Mouse (Mus musculus) neural tube, embryonic 14.5 days (tissue): ENCODE data around the gene Lacc1. TPM values are rescaled to one million over a fixed set of nuclear protein-coding genes. Genes with fewer than 3 reads are reported as not detected.
A peak's percentile ranks its signal among the peaks of the same experiment; 100 is the strongest.
"Not testable (repeated sequence)": the region's sequence is repeated elsewhere in the genome, so short reads cannot be mapped to it uniquely, and the experiment has no call there.

ENCODE experiments used
- ATAC-seq: fragments of 200-750 bp; cut with Nextera tagmentation; 2 replicates; pipeline ENCODE4 v1.8.0; 2017; ENCODE audit warnings: low read depth, mild to moderate bottlenecking, moderate TSS enrichment, moderate library complexity
- H3K27ac ChIP-seq: fragments of 300-500 bp; sonication (generic); 2 replicates; pipeline ENCODE4 v1.5.1; 2014; ENCODE audit warnings: low read depth, mild to moderate bottlenecking, control low read depth, low read length, moderate library complexity, mixed read lengths
- H3K27me3 ChIP-seq: fragments of 300-500 bp; sonication (generic); 2 replicates; pipeline ENCODE4 v1.6.1; 2014; ENCODE audit warnings: low read length; ENCODE audit not compliant: control insufficient read depth, insufficient read depth
- H3K36me3 ChIP-seq: fragments of 300-500 bp; sonication (generic); 2 replicates; pipeline ENCODE4 v1.6.1; 2014; ENCODE audit warnings: low read length, mixed read lengths; ENCODE audit not compliant: control insufficient read depth, insufficient read depth
- H3K4me1 ChIP-seq: fragments of 300-500 bp; sonication (generic); 2 replicates; pipeline ENCODE4 v1.6.1; 2014; ENCODE audit warnings: low read length; ENCODE audit not compliant: control insufficient read depth, insufficient read depth
- H3K4me2 ChIP-seq: fragments of 300-500 bp; sonication (generic); 2 replicates; pipeline ENCODE4 v1.6.1; 2014; ENCODE audit warnings: mild to moderate bottlenecking, low read depth, low read length, control low read depth
- H3K4me3 ChIP-seq: fragments of 300-500 bp; sonication (generic); 2 replicates; pipeline ENCODE4 v1.5.1; 2014; ENCODE audit warnings: low read depth, low read length, control low read depth, mixed read lengths
- H3K9ac ChIP-seq: fragments of 300-500 bp; sonication (generic); replicated peaks from 2 replicates; pipeline ENCODE4 v1.6.1; 2014; ENCODE audit warnings: low read depth, mild to moderate bottlenecking, control low read depth, low read length, mixed read lengths
- H3K9me3 ChIP-seq: fragments of 300-500 bp; sonication (generic); 2 replicates; pipeline ENCODE4 v1.6.1; 2016; ENCODE audit warnings: low read length; ENCODE audit not compliant: control insufficient read depth
- WGBS: fragments of 180-500 bp; shearing (Covaris S2); extraction: QIAGEN DNeasy Blood & Tissue Kit; methylation state at CpG from one replicate; pipeline ENCODE4 v1.1.7; 2014; 5-methylcytosine and 5-hydroxymethylcytosine counted together
- polyA plus RNA-seq: library from polyadenylated mRNA; unstranded; fragments of >200 nt; fragmentation: Nextera tagmentation; extraction: Ambion mirVana; gene quantifications from 2 replicates; pipeline ENCODE4 v1.2.1, GENCODE M21; 2014

Lacc1 gene
- polyA plus RNA-seq, 1 experiment from 2014 or later: 1.1 TPM

GRCm38 (mm10) chr14:77033391-77033790 lies 3.3 kb downstream of the Lacc1 start:
- no peak overlapping the region for H3K4me3 ChIP-seq
- no peak overlapping the region for H3K4me2 ChIP-seq
- no peak for ATAC-seq
- no peaks in the 10 kb centered on the region for H3K36me3 ChIP-seq
- H3K9ac ChIP-seq: no peak overlapping the region
- WGBS: 90% methylated on average over 3 of the region's 3 CpGs
- no peaks in the 10 kb centered on the region for H3K27me3 ChIP-seq
- H3K9me3 ChIP-seq: no peaks in the 10 kb centered on the region
- H3K4me1 ChIP-seq: 0 out of 2 replicates have a peak, but pooled peaks cover 6% of the 10 kb centered on the region
- H3K27ac ChIP-seq: no peak overlapping the region

DNA sequence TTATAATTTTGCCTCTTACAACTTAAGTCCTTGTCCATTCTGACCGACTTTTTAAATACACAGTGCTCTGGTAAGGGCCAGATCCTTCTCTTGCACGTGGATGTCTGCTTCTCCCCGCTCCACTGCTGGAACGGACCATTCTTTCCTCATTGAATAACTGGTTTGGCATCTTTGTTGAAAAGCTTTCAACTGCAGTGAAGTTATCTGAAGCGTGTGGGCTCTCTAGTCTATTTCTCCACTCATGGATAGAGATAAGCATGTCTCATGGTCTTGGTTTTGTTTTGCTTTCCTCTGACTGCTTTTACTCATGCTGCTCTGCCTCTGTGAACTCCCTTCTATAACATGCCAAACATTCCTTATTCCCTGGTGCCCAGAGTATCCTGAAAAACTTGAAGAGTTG lies 4.3 kb downstream of the Lacc1 start:
- no peak overlapping the region for H3K27ac ChIP-seq
- 80% methylated on average over 5 of the region's 5 CpGs for WGBS
- no peak overlapping the region for H3K4me3 ChIP-seq
- no peak overlapping the region for H3K9ac ChIP-seq
- no peaks in the 10 kb centered on the region for H3K27me3 ChIP-seq
- H3K4me2 ChIP-seq: no peak overlapping the region
- no peak for ATAC-seq
- no peaks in the 10 kb centered on the region for H3K36me3 ChIP-seq
- H3K9me3 ChIP-seq: no peaks in the 10 kb centered on the region
- H3K4me1 ChIP-seq: 0 out of 2 replicates have a peak, but pooled peaks cover 6% of the 10 kb centered on the region

GRCm38 (mm10) chr14:77030808-77031207 lies 5.9 kb downstream of the Lacc1 start:
- H3K27me3 ChIP-seq: no peaks in the 10 kb centered on the region
- H3K4me3 ChIP-seq: no peak overlapping the region
- no peak overlapping the region for H3K9ac ChIP-seq
- no peaks in the 10 kb centered on the region for H3K36me3 ChIP-seq
- WGBS: 86% methylated on average over 5 of the region's 5 CpGs
- ATAC-seq: no peak
- H3K27ac ChIP-seq: no peak overlapping the region
- H3K4me1 ChIP-seq: no peaks in the 10 kb centered on the region
- H3K4me2 ChIP-seq: no peak overlapping the region
- H3K9me3 ChIP-seq: no peaks in the 10 kb centered on the region

DNA sequence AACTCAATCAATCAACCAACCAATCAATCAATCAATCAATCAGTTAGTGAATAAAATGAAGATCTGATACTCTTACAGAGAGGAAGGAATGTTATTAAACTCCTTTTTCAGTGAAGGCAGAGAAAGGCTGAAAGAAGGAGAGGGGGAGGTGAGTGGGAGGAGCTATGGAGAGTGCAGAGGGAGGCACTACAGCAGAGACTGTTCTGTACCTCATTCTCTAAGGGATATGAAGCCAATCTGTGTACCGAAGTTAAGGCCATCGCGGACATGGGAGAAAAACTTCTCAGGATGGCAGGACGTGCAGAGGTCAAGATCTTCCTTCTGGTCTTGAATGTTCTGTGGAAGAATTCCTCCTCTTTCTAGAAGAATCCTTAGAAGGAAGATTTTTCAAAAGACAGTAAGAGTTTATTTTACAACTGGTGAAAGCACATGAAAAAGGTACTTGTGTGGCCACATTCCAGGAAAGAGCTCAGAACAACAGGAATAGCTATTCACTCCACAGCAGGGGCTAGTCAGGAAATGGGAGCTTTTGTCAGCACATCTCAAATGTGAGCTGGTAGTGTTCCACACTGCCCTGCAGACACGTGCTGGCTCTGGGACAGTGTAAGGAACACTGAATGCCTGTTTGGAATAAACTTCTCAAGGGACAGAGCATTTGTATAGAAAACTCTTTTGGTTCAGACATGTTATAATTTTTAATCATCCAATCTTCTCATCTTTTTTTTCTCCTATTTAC lies 7.2 kb downstream of the Lacc1 start:
- H3K36me3 ChIP-seq: no peaks in the 10 kb centered on the region

GRCm38 (mm10) chr14:77024499-77024898 lies 12.2 kb downstream of the Lacc1 start:
- Histone ChIP-seq H3K4me1 (no peaks in the 10 kb centered on the region), H3K9me3 (no peaks in the 10 kb centered on the region), H3K9ac (no peak overlapping the region), H3K4me3 (no peak overlapping the region), H3K36me3 (no peaks in the 10 kb centered on the region), H3K27ac (no peak overlapping the region), H3K4me2 (no peak overlapping the region), H3K27me3 (no peaks in the 10 kb centered on the region)
- ATAC-seq: no peak
- 84% methylated on average over 3 of the region's 3 CpGs for WGBS

More for the DNA sequence above, 7.2 kb downstream of the Lacc1 start:
- no peaks in the 10 kb centered on the region for H3K27me3 ChIP-seq
- H3K9ac ChIP-seq: no peak overlapping the region
- no peak for ATAC-seq
- H3K9me3 ChIP-seq: no peaks in the 10 kb centered on the region
- no peak overlapping the region for H3K4me3 ChIP-seq
- 41% methylated on average over 5 of the region's 5 CpGs for WGBS
- no peak overlapping the region for H3K4me2 ChIP-seq
- no peak overlapping the region for H3K27ac ChIP-seq
- H3K4me1 ChIP-seq: no peaks in the 10 kb centered on the region

DNA sequence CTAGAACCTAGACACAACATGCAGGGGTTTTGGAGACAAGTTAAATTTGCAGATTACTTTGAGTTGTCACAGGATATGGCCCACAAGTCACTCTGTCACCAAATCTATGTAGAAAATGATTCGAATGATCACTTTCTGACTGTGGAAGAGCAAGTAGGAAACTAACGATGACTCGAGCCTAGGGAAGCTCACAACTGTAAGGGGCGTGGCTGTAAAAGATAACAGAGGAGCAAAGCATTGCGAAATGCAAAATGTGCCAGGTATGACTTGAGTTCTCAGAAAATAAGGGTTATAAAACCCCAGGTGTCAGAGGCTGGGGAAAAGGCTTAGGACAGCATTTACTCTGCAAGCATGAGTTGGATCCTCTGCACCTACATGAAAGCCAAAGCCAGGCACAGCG lies 19.5 kb downstream of the Lacc1 start:
- Histone ChIP-seq H3K4me3 (no peak overlapping the region), H3K4me1 (no peaks in the 10 kb centered on the region), H3K9ac (no peak overlapping the region), H3K9me3 (no peaks in the 10 kb centered on the region), H3K27ac (no peak overlapping the region), H3K4me2 (no peak overlapping the region), H3K36me3 (no peaks in the 10 kb centered on the region), H3K27me3 (no peaks in the 10 kb centered on the region)
- 89% methylated on average over 6 of the region's 6 CpGs for WGBS
- ATAC-seq: no peak

DNA sequence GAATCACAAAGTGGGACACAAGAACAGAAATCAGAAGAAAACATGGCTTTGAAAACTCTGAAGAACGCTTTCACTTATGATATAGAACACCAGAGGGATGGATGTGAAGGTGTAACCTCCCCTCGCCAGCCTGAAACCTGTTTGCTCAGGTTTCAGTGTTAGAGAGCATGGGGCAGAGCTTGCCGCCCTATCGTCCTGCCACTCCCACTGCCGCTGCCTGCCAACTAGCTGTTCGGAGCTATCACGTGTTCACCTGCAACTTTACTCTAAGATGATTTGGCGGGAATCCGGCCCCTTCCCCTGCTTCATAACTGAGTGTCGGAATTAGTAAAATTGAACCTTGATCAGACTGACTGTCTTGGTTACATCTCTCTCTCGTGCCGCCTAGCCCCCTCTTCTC lies 19.9 kb downstream of the Lacc1 start:
- 64% methylated on average over 12 of the region's 12 CpGs for WGBS
- H3K4me1 ChIP-seq, ATAC-seq, H3K27me3 ChIP-seq, H3K9me3 ChIP-seq, H3K36me3 ChIP-seq, H3K9ac ChIP-seq, H3K27ac ChIP-seq, H3K4me3 ChIP-seq, H3K4me2 ChIP-seq: not testable (repeated sequence)

DNA sequence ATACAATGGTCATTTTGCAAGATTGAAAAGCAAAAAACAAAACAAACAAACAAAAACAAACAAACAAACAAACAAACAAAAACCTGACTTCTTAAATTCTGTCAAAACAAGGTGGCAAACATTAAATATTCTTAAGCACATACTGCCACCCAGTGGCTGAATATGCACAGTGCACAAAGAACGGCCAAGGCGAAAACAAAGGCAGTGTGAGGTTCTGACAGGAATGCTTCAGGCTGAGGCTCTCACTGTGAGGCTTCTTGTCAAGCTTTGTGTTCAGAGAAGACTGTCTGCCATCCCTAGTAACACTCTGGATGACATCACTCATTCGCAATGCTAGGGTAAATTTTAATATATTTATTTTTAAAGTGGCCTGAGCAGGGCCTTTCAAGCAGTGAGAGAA lies 24.9 kb downstream of the Lacc1 start:
- Histone ChIP-seq H3K4me2 (no peak overlapping the region), H3K4me1 (no peaks in the 10 kb centered on the region), H3K4me3 (no peak overlapping the region), H3K9ac (no peak overlapping the region), H3K27ac (no peak overlapping the region), H3K27me3 (no peaks in the 10 kb centered on the region), H3K36me3 (no peaks in the 10 kb centered on the region), H3K9me3 (no peaks in the 10 kb centered on the region)
- WGBS: 6% methylated on average over 3 of the region's 3 CpGs
- peak; percentile 72 for ATAC-seq

DNA sequence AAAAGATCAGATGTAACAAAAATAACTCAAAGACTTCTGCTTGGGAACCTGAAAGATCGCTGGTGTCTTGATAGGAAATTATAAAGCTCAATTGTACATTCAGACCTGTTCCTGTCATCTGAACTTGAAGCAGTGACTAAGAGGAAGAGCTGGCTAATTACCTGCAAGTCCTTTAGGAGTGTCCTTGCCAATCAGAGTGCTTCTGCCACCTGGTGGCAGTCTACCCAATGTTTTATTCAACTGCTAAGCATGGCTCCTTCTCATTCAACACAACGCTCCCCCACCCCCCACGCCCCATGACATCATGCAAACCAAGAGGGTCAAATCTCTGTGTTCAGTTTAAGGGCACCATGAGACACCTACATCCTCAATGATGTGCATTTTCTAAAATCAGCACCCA lies 28.5 kb downstream of the Lacc1 start:
- no peaks in the 10 kb centered on the region for H3K9me3 ChIP-seq
- H3K4me2 ChIP-seq: no peak overlapping the region
- H3K4me1 ChIP-seq: peaks cover 13% of the 10 kb centered on the region
- H3K27me3 ChIP-seq: no peaks in the 10 kb centered on the region
- no peak overlapping the region for H3K27ac ChIP-seq
- no peak overlapping the region for H3K4me3 ChIP-seq
- H3K9ac ChIP-seq: no peak overlapping the region
- no peaks in the 10 kb centered on the region for H3K36me3 ChIP-seq
- peak; percentile 77; the same call in 1 of the 2 replicates for ATAC-seq
- WGBS: 26% methylated on average over 3 of the region's 3 CpGs
